Mouse (Mus musculus) brain, embryonic 14.5 days (tissue): ENCODE results near the gene Fbxl17.

Experiments
- CTCF ChIP-seq: fragments of 200-500 bp; IDR thresholded peaks from 2 replicates; pipeline ENCODE4 v1.5.1; 2012; ENCODE audit warnings: inconsistent platforms, mild to moderate bottlenecking, moderate library complexity, borderline replicate concordance; ENCODE audit not compliant: insufficient read depth, insufficient read length; ENCODE audit errors: extremely low read depth
- POLR2A ChIP-seq: fragments of 200-500 bp; IDR thresholded peaks from 2 replicates; pipeline ENCODE4 v1.6.1; 2012; ENCODE audit warnings: mild to moderate bottlenecking, inconsistent platforms, borderline replicate concordance; ENCODE audit not compliant: poor library complexity, insufficient read depth, insufficient read length, severe bottlenecking; ENCODE audit errors: extremely low read depth

DNA sequence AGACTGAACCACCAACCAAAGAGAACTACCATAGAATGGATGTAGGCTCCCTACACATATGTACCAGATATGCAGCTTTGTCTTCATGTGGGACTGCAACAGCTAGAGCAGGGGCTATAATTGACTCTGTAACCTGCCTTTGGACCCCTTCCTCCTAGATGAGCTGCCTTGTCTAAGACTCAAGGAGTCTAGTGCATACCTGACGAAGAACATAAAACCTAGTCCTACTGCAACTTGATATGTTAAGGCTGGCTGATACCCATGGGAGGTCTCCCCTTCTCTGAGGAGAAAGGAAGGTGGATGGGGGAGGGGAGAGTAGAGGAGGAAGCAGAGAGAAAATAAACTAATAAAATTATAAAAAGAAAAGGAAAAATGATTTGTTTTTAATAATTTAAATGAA, 273.9 kb downstream of the Fbxl17 start:
- TF ChIP-seq POLR2A (no peak), CTCF (no peak)
